Mouse (Mus musculus) spleen, adult 2 months (tissue): ENCODE data around the gene Tln1.

Experiments used
- CTCF ChIP-seq: fragments of 200-500 bp; IDR thresholded peaks from 2 replicates; pipeline ENCODE4 v1.5.1; 2011; ENCODE audit warnings: mild to moderate bottlenecking, inconsistent platforms; ENCODE audit not compliant: insufficient read depth, insufficient read length, insufficient replicate concordance; ENCODE audit errors: extremely low read depth
- POLR2A ChIP-seq: fragments of 200-500 bp; IDR thresholded peaks from 2 replicates; pipeline ENCODE4 v1.6.1; 2011; ENCODE audit warnings: low read depth, low read length, inconsistent platforms

DNA sequence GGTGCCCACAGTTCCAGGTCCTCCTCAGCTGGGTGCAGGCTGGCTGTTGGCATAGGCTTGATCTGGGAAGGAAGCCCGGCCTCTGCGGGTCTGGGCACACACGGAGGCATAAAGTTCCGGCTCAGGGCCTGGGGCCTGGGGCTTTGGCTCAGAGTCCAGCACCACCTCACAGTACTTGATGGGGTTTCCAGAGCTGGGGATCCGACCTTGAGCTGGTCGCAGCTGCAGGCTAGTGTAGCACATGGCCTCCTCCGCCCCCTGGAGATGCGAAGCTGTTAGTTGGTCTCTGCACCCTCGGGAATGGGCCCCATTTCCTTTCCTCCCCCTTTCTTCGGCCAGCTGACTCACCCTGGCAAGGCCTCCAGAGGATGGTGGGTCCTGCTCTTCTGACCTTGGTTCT is 79.9 kb downstream of the Tln1 start:
- no peak for TF ChIP-seq CTCF
- no peak for TF ChIP-seq POLR2A
